Comparison of ENCODE assay signal across 8 mouse cellular contexts in genomic region chr6:15720461-15720817, GRCm38 (mm10). TPM values are rescaled to one million over a fixed set of nuclear protein-coding genes. Genes with fewer than 3 reads are reported as not detected.
DNase-seq lines count a peak whose midpoint lies in the region; ATAC-seq and TF ChIP-seq lines count a peak whose summit lies in the region.

Gene Mdfic, plus strand, starts transcription at chr6:15720661.

- no peak; the same call in 1 of the 2 replicates for ATAC-seq in common myeloid progenitor, adult 5-6 weeks (replicated peaks; ENCODE audit: low read depth, poor library complexity, severe bottlenecking)
- ATAC-seq in lung, embryonic 14.5 days (ENCODE audit: insufficient read depth) = peak; percentile 76

- H3K27ac ChIP-seq in lung, embryonic 14.5 days (ENCODE audit: low read depth) = peak within 1 kb of the TSS; percentile 91
- no peak within 1 kb of the TSS for H3K27ac ChIP-seq in olfactory bulb, adult 2 months (ENCODE audit: insufficient read depth, low read depth, low read length)

- H3K27me3 ChIP-seq in lung, embryonic 14.5 days (ENCODE audit: insufficient read depth, low read length) = no peaks in the 10 kb centered on the region

- H3K9ac ChIP-seq in lung, embryonic 14.5 days = peak within 1 kb of the TSS; percentile 91

- H3K4me1 ChIP-seq in lung, embryonic 14.5 days (ENCODE audit: insufficient read depth) = no peaks in the 10 kb centered on the region
- H3K4me1 ChIP-seq in olfactory bulb, adult 2 months (ENCODE audit: control insufficient read depth, insufficient read depth, low read length) = peaks cover 12% of the 10 kb centered on the region; the same call in 1 of the 2 replicates

- 1% methylated on average over 16 of the region's 16 CpGs for WGBS in lung, embryonic 14.5 days
- WGBS in olfactory bulb, adult 2 months = 5% methylated on average over 16 of the region's 16 CpGs

- peak within 1 kb of the TSS; percentile 78 for H3K4me2 ChIP-seq in lung, embryonic 14.5 days

- H3K36me3 ChIP-seq in lung, embryonic 14.5 days (ENCODE audit: insufficient read depth) = no peaks in the 10 kb centered on the region

- no peak for TF ChIP-seq POLR2A in olfactory bulb, adult 2 months (IDR thresholded peaks at IDR 0.05; ENCODE audit: insufficient read depth, low read depth, low read length)

- no peaks in the 10 kb centered on the region for H3K9me3 ChIP-seq in lung, embryonic 14.5 days (ENCODE audit: low read depth, low read length)

- no peak for TF ChIP-seq CTCF in lung, embryonic 14.5 days (IDR thresholded peaks at IDR 0.05; ENCODE audit: low read depth)
- TF ChIP-seq CTCF in olfactory bulb, adult 2 months (IDR thresholded peaks at IDR 0.05; ENCODE audit: insufficient read depth, low read depth, low read length) = no peak

- peak within 1 kb of the TSS; percentile 77 for H3K4me3 ChIP-seq in lung, embryonic 14.5 days (ENCODE audit: low read depth, low read length)
- H3K4me3 ChIP-seq in olfactory bulb, adult 2 months (ENCODE audit: insufficient read depth, low read depth, low read length) = peak within 1 kb of the TSS; percentile 59

- intact Hi-C loops in left cerebral cortex, postnatal 4 days (cut with DNase I) = no loop called here
- intact Hi-C loops in left cerebral cortex, postnatal 14 days (cut with DNase I) = no loop called here

- peak; percentile 33 for DNase-seq in left cerebral cortex, postnatal 4 days
- no peak for DNase-seq in left cerebral cortex, postnatal 14 days (ENCODE audit: low spot score in 2 of 2)
- peak; percentile 80 for DNase-seq in heart, adult 8-10 months (ENCODE audit: low spot score)
- DNase-seq in kidney, adult 18-20 months = peak; percentile 79
- peak; percentile 77 for DNase-seq in lung, embryonic 14.5 days
- DNase-seq in MN1 (ENCODE audit: low spot score) = no peak

RNA-seq across cellular contexts. Expression of gene Mdfic, which starts in this region (rescaled TPM):
- 1 to 10 TPM; 4.8 to 4.9 TPM for total RNA-seq in left cerebral cortex, postnatal 4 days (2021)
- 1 to 10 TPM; 2.4 to 2.9 TPM for total RNA-seq in left cerebral cortex, postnatal 14 days (2021)
- 15.6 and 18.0 TPM in 2 replicates for total RNA-seq in common myeloid progenitor, adult 5-6 weeks (2017)
- total RNA-seq in heart, adult 8-10 months (2022) = 10 to 100 TPM; 14.4 to 17.5 (median 15.6) TPM
- polyA plus RNA-seq in lung, embryonic 14.5 days (2014; fragmentation: Nextera tagmentation; extraction: Ambion mirVana) = 11.7 and 12.4 TPM in 2 replicates
- polyA plus RNA-seq in olfactory bulb, adult 2 months (2012; ENCODE audit: insufficient read depth, insufficient read length, low replicate concordance, missing spikeins) = not detected in 2 replicates

Comparison
In these comparisons a context has a peak if more than half of its experiments do, and no peak if none do; other contexts are left out.
1. RNA of gene Mdfic (polyA plus RNA-seq): 11.7 to 12.4 TPM in lung, embryonic 14.5 days; not detected in olfactory bulb, adult 2 months; every median in the first group is over 10 times any median in the second.
2. DNase-seq: peak in left cerebral cortex, postnatal 4 days (single experiment), heart, adult 8-10 months (single experiment), kidney, adult 18-20 months (single experiment) and lung, embryonic 14.5 days (single experiment); none in left cerebral cortex, postnatal 14 days (0 of 2) and MN1 (single experiment).